Mouse (Mus musculus) adrenal gland, adult 10 weeks (tissue): Measurements from ENCODE around the gene Csrnp2. TPM values are rescaled to one million over a fixed set of nuclear protein-coding genes. Genes with fewer than 3 reads are reported as not detected.

ENCODE experiments used
- polyA plus RNA-seq: library from polyadenylated mRNA; stranded (reverse); fragments of 350-450 nt; fragmentation: Illumina TruSeq; extraction: RNeasy Lipid Tissue Mini Kit (QIAGEN cat#74804); gene quantifications from one replicate; pipeline ENCODE4 v1.2.3, GENCODE M21; 2014; ENCODE audit warnings: low read depth, low replicate concordance

The Csrnp2 gene
- polyA plus RNA-seq = 3.6 TPM

DNA sequence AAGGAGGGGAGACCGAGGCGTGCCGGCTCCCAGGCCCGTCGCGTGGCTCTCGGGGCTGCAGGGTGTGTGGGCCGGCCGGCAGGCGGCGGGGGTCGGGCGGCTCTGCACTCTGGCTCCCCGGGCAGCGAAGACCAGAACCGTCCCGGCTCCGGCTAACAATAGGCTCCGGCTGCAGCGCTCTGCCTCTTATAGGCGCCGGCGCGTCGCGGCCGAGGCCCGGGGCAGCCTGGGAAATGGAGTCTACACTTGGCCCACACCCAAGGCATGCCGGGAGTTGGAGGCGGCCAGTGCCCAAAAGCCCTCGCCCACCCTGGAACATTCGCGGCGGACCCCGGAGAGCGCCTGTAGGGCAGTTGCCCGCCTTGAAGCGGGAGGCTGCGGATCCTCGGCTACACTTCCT, at the start of gene Csrnp2:
Csrnp2 (minus strand) TSS at position 387 of the 400 bp plus-strand sequence.

DNA sequence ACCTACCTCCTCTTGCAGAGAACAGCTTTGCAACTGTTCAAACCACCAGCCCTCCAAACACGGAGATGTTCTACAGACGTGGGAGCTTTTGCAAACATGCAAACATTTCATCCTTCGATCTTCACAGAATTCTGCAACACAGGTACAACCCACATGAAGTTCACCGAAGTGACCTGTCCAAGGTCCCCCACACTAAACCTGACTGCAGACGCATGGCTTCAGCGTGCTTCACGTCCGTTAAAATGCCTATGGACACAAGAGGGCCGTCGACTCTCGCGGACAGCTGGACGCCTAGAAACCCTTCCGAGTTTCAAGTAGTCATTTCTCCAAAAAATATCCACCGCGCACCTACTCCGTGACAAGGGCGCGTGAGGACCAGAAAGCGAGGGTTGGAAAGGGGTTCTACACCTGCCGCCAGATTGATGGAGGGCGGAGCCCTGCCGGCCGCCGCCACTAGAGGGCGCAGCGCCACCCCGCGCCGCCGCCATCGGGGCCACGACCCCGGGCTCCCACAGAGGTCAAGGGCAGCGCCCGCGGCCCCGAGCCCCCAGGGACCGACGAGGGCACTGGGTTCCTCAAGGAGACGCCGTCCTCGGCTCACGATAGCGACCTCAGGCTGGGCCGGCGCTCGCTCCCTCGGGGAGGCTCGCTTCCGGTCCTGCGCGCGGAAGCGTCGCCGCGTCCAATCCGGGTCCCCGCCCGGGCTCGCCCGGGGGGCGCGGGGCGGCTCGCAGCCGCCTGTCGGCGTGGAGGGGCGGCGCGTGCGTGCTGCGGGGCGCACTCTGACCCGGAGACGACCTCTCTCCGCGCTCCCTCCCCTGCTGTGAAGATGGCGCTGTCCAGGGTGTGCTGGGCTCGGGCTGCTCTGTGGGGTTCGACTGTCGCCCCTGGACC, 26.7 kb downstream of the Csrnp2 start, which contains the start of gene Letmd1:
Letmd1 (plus strand) TSS at position 729 of the 894 bp plus-strand sequence.

Other genes starting within 250 kb of the Csrnp2 start
- not detected for gene Tmprss12, start 214.7 kb downstream of the Csrnp2 start, polyA plus RNA-seq
- gene Mettl7a1, start 191.3 kb downstream of the Csrnp2 start, polyA plus RNA-seq = 155 TPM
- not detected for gene Mettl7a3, start 160.6 kb downstream of the Csrnp2 start, polyA plus RNA-seq
- not detected for gene Methig1, start 142.3 kb downstream of the Csrnp2 start, polyA plus RNA-seq
- gene Mettl7a2, start 142.3 kb downstream of the Csrnp2 start, polyA plus RNA-seq = not detected
- gene Higd1c, start 130.9 kb downstream of the Csrnp2 start, polyA plus RNA-seq = not detected
- gene Gm5475, start 73.3 kb downstream of the Csrnp2 start, polyA plus RNA-seq = not detected
- gene Slc11a2, start 70.4 kb downstream of the Csrnp2 start, polyA plus RNA-seq = 18.3 TPM
- gene Letmd1, start 26.5 kb downstream of the Csrnp2 start, polyA plus RNA-seq = 57.9 TPM
- gene Tfcp2, start 56.5 kb upstream of the Csrnp2 start, polyA plus RNA-seq = 8.3 TPM
- 3.3 TPM for gene Pou6f1, start 104.5 kb upstream of the Csrnp2 start, polyA plus RNA-seq
- 295 TPM for gene Dazap2, start 119.9 kb upstream of the Csrnp2 start, polyA plus RNA-seq
- gene Smagp, start 141.5 kb upstream of the Csrnp2 start, polyA plus RNA-seq = not detected
- gene Bin2, start 174.1 kb upstream of the Csrnp2 start, polyA plus RNA-seq = 2.2 TPM
- gene Cela1, start 192.4 kb upstream of the Csrnp2 start, polyA plus RNA-seq = 13.3 TPM
- gene Galnt6, start 233.9 kb upstream of the Csrnp2 start, polyA plus RNA-seq = 1.0 TPM